Mouse (Mus musculus): ENCODE measurements around the gene Gm49661.

Gm49661 gene

GRCm38 (mm10) chr8:84987388-84987787 is 18.2 kb upstream of the Gm49661 start:
- TF ChIP-seq GATA4 (IDR thresholded peaks at IDR 0.05; ENCODE audit: insufficient replicate concordance, low read length) = no peak

DNA sequence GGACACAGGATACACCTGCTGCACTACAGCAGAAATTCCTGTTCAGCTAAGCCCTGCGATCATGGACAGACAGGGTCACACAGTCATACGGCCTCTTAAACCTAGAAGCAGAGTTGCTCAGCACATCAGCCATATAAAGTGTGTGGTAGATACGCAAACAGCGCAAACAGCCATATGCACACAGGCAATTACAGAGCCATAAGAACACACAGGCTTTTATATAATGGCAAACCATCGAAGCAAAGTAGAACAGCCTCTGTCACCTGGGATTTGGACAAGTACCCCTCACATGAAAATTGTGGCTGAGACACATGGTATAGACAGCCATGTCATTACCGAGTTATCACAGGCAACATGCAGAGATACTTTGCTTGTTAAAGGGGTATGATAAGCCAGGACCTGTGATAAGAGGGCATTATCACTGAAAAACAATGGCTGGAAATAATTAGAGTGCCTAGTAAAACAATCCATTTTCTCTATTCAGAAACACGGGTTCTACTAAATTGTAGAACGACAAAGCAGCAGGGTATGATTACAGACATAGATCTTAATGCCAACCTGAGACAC is 17.2 kb upstream of the Gm49661 start:
- no peak for TF ChIP-seq GATA4 (IDR thresholded peaks at IDR 0.05; ENCODE audit: insufficient replicate concordance, low read length)

DNA sequence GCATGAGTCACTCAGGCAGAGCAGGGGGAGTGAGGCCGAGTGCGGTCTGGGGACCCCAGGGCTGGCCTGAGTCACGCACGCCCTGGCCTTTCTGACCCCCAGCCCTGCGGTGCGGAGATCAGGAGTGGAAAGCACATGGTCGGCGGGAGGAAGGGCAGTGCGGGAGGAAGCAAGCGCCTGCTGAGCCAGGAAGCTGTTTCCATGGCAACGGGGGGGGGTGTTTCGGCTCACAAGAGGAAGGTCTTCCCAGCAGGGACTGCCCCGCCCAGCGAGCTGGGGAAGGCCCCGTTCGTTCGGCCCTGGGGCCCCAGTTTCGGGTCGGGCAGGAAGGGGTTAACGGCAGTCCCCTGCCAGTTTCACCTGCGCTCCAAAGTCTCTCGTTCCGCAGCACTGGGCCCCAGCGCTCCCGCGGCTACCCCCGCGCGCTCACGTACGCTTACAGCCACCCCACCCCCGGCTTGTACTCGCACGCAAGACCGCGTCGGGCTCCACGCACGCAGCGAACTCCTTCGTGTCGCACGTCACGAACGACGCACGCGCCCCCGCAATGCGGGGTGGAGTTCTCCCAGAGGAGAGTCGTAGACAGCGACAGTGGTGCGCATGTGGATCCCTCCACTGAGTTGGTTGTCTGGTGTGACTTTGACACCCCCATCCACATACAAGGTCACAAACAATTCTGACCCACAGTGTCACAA is 16.6 kb upstream of the Gm49661 start:
- no peak for TF ChIP-seq GATA4 (IDR thresholded peaks at IDR 0.05; ENCODE audit: insufficient replicate concordance, low read length)

GRCm38 (mm10) chr8:84985049-84985683 is 15.9 kb upstream of the Gm49661 start:
- no peak for TF ChIP-seq GATA4 (IDR thresholded peaks at IDR 0.05; ENCODE audit: insufficient replicate concordance, low read length)

DNA sequence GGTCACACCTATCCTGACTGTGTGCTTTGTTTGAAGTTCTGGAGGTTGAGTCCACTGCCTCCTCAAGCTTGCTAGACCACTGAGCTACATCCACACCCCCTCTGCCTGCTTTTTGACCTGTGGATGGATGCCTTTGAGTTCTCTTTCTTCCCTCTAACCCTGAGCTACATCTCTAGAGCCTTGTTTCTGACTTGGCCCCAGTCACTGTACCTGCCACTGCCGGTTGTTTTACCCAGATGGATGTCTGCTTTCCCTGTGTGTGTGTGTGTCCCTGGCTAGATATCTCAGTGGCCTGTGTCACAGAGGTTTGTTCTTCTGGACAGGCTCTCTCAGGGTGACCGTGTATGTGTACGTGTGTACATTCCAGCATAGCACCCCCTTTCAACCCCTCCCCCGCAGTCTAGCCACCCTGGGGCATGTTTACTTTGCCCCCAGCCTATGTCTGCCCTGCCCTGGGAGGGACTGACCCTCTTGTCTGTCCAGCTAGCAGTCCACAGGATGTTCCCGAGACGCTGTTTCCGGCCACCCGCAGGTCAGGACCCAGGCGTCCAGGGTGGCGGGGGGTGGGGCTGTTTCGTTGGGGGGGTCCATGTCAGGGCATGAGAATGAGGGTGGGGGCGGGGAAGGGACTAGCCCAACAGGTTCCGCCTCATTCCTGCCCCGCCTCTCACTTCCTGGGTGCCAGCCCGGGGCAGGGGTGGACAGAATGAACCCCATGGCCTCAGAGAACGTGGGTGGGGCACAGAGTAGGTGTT is 15.2 kb upstream of the Gm49661 start:
- no peak for TF ChIP-seq GATA4 (IDR thresholded peaks at IDR 0.05; ENCODE audit: insufficient replicate concordance, low read length)

DNA sequence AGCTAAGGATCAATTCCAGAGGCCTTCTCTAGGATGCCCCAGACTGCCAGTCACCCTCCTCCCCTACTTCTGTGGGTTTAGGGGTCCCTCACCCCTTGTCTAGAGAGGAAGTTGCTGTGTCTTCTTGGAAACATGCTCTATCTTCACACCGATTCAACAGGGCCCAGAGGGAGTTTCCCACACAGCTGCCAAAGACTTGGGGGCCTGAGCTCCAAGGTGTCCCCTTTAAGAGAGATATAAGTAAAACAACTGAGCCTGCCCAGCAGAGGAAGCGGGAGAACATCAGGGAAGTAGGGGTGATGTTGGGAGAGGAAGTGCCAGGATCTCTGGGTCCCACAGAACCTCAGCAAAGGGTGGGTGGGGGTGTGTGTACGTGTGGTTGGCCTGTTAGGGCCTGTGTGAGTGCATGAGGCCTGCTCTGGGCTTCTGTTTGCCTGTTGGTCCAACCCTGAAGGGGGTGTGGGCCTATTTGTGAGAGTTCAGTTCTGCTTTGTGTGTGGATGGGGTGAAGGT is 13.3 kb upstream of the Gm49661 start:
- no peak for TF ChIP-seq GATA4 (IDR thresholded peaks at IDR 0.05; ENCODE audit: insufficient replicate concordance, low read length)

DNA sequence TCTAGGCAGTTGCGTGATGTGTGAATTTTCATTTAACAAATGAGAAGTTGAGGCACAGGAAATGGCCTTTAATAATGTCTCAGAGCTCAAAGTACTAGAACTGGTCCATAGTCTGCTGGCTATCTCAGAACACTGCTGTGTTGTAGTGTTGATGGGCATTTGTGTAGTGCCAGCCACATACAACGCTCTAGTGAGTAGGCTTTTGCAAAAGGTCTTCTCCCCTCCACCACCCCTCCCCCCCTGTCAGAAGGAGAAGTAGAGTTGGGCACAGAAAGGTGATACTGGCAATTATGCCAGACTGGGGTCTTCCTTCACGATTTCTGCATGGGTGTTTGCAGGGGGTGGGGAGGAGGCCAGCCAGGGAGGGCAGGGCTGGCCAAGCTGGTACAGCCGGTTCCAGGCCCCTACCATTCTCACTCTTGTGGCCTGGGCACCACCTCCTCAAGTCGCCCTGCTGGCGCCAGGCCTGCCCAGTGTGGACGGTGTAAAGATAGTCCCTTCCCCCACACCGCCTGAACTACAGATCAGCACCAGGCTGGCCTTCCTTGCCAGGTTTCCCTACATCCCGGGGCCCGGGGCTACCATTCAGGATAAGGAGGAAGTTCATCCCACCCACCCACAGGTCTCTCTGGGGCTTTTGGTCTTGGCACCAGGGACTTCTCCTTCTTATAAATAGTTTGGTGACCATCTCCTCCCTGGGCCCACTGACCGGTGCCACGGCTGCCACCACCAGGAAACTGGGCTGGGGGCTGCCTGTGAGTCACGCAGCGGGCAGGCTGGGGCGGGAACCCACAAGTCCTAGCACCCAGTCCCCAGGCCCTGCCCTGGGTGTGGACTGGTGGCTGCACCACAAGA is 12.6 kb upstream of the Gm49661 start:
- no peak for TF ChIP-seq GATA4 (IDR thresholded peaks at IDR 0.05; ENCODE audit: insufficient replicate concordance, low read length)

GRCm38 (mm10) chr8:84980622-84981358 is 11.6 kb upstream of the Gm49661 start:
- TF ChIP-seq GATA4 (IDR thresholded peaks at IDR 0.05; ENCODE audit: insufficient replicate concordance, low read length) = no peak

DNA sequence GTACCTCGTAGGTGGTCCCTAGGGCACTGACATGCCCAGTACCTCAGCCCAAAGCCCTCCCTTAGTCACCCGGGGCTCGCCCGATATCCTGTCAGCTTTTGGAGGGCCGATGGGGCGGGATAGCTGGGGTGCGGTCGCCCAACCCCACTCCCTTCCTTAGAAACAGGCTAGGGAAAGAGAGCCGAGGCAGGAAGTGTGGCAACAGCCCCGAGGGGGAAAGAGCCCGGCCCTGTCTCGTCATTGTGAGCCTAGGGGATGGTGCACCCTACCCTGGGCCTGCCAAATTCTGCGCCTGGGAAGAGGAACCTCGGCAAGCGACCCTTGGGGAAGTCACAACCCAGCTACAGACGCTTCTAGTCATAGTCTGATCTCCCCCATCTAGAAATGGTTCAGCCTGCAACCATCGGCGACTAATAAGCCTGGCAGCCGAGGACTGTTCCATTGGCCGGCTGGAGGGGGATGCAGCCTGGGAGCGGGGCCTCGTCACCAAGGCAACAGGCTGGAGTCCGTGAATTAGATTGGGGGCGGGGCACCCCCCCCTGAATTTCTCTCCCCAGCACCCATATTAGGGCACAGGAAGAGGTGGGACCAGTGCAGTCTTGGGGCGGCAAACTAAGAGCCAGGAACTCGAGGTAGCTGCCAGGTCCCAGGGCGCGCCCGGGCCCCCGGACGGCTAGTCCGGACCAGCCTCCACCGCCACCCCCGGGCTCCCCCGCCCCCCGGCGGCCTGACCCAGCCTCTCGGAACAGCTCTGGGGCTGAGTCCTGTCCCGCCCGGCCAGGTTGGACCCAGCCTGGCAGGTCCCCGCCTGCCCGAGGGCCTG is 10.6 kb upstream of the Gm49661 start:
- TF ChIP-seq GATA4 (IDR thresholded peaks at IDR 0.05; ENCODE audit: insufficient replicate concordance, low read length) = no peak; the same call in 1 of the 2 replicates

GRCm38 (mm10) chr8:84978248-84978940 is 9.2 kb upstream of the Gm49661 start, which contains the start of gene Junb:
Gene Junb (minus strand): TSS chr8:84978718.
- TF ChIP-seq GATA4 (IDR thresholded peaks at IDR 0.05; ENCODE audit: insufficient replicate concordance, low read length) = no peak

DNA sequence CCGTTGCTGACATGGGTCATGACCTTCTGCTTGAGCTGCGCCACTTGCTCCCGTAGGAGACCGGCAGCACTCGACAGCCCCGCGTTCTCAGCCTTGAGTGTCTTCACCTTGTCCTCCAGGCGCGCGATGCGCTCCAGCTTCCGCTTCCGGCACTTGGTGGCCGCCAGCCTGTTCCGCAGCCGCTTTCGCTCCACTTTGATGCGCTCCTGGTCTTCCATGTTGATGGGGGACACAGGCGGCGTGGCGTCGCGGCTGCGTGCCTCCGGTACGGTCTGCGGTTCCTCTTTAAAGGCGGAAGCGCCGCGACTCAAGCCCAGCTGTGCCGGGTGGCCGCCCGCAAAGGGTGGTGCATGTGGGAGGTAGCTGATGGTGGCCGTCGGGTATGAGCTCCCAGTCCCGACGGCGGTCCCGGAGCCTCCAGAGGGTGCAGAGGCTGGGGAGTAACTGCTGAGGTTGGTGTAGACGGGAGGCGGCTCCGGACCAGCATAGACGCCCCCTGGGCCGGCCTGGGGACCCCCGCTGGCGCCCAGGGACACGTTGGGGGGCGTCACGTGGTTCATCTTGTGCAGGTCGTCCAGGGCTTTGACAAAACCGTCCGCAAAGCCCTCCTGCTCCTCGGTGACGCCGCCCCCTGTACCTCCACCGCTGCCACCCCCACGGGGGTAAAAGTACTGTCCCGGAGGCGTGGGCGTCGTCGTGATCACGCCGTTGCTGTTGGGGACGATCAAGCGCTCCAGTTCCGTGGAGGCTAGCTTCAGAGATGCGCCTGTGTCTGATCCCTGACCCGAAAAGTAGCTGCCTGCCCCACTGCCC is 8.4 kb upstream of the Gm49661 start:
- TF ChIP-seq GATA4 (IDR thresholded peaks at IDR 0.05; ENCODE audit: insufficient replicate concordance, low read length) = no peak
